Mouse (Mus musculus) heart, embryonic 11.5 days (tissue): ENCODE results near the gene Npas2. TPM values are rescaled to one million over a fixed set of nuclear protein-coding genes. Genes with fewer than 3 reads are reported as not detected.

Experiments
- microRNA-seq: library from miRNA; unstranded; fragments of <30 nt; microRNA quantifications from one replicate; pipeline ENCODE4, GENCODE M21; 2016; ENCODE audit warnings: borderline number of aligned reads
- polyA plus RNA-seq: library from polyadenylated mRNA; unstranded; fragments of >200 nt; fragmentation: Nextera tagmentation; extraction: Ambion mirVana; gene quantifications from 2 replicates; pipeline ENCODE4 v1.2.1, GENCODE M21; 2014

Gene Npas2
- polyA plus RNA-seq, 1 experiment from 2014 or later, result 0.13 TPM

Small RNAs within 50 kb of the gene (microRNA-seq; reads per million reads assigned to microRNA genes)
- gene Mir6349, result not detected

Other genes with a start within 250 kb of the Npas2 start
- gene Pdcl3, start 208.1 kb upstream of the Npas2 start, polyA plus RNA-seq, result 145 and 146 TPM in 2 replicates
- 408 and 438 TPM in 2 replicates for gene Rpl31, start 174.1 kb downstream of the Npas2 start, polyA plus RNA-seq